Mouse (Mus musculus): ENCODE data around the gene Ssr2.

DNA sequence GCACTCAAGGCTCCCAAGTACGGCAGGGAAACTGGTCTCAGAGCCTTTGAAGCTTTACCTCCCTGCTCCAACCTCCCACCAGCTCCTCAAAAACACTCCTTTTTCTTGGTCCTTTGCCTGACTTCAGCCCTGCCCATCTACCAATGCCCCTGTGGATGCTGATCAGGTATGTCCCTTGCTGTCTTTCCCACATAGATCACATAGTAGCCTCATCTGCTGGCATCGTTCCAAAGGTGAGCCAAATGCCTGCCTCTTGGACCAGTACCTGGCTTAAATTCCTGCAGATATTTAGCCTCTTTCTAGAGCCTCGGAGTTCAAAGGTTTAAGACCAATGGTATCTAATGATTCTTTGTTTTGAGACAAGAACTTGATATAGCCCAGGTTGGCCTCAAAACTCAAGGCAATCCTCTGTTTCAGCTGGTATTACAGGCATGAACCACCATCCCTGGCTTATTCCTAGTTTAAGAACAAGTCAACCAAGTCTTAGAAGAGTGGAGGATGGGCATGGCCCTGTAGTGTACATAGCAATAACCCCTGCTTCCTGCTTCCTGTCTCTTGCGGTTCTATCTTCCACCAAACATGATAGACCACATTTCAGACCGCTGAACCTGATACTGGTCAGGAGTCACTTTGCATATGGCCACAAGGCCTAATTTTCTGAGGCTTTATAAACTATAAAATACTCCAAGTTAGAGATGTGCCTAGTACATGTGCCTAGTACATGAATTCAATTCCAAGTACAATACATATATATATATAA, 31.8 kb upstream of the Ssr2 start:
- TF ChIP-seq SRF (IDR thresholded peaks at IDR 0.05; ENCODE audit: control insufficient read depth, insufficient read length, low read depth) = no peak
- no peak for TF ChIP-seq POLR2AphosphoS2 (IDR thresholded peaks at IDR 0.05; ENCODE audit: insufficient read length, low read depth)
- TF ChIP-seq POLR2A (IDR thresholded peaks at IDR 0.05; ENCODE audit: insufficient read length, low read depth) = no peak
- no peak for TF ChIP-seq MYOG (IDR thresholded peaks at IDR 0.05; ENCODE audit: control insufficient read depth in 1 of 3, insufficient read depth in 1 of 3, insufficient read length in 2 of 3, low read depth in 2 of 3)
- no peak for TF ChIP-seq TCF12 (IDR thresholded peaks at IDR 0.05; ENCODE audit: insufficient read depth, poor library complexity, severe bottlenecking)
- no peak for TF ChIP-seq E2F4 (IDR thresholded peaks at IDR 0.05; ENCODE audit: insufficient read depth)
- TF ChIP-seq MAX (IDR thresholded peaks at IDR 0.05; ENCODE audit: low read depth) = no peak
- TF ChIP-seq CEBPB (IDR thresholded peaks at IDR 0.05; ENCODE audit: insufficient read depth, poor library complexity, severe bottlenecking) = no peak
- TF ChIP-seq MYOD1 (IDR thresholded peaks at IDR 0.05; ENCODE audit: control insufficient read depth in 1 of 3, insufficient read length in 2 of 3, low read depth in 2 of 3) = no peak
- TF ChIP-seq USF1 (IDR thresholded peaks at IDR 0.05; ENCODE audit: low read depth) = no peak
